Mouse (Mus musculus) CH12.LX (cell line): ENCODE data around the gene Megf11. TPM values are rescaled to one million over a fixed set of nuclear protein-coding genes. Genes with fewer than 3 reads are reported as not detected.

Source experiments
- DNase-seq: peaks from one replicate; pipeline ENCODE4 v3.0.0-alpha.2; 2013; ENCODE audit errors: extremely low read depth
- H3K27ac ChIP-seq: 2 replicates; pipeline ENCODE4 v1.5.1; 2012; ENCODE audit warnings: low read depth, mild to moderate bottlenecking, control low read depth, moderate library complexity; ENCODE audit not compliant: insufficient read depth
- H3K27me3 ChIP-seq: replicated peaks from 2 replicates; pipeline ENCODE3; 2012; ENCODE audit warnings: inconsistent platforms
- H3K36me3 ChIP-seq, 2 experiments: replicated peaks in 1 of 2; 2 replicates each; pipeline versions ENCODE3 to v1.6.1; 2012; ENCODE audit warnings: inconsistent platforms in 1 of 2, low read length in 1 of 2, mild to moderate bottlenecking in 1 of 2, mixed read lengths in 1 of 2, moderate library complexity in 1 of 2; ENCODE audit not compliant: control insufficient read depth in 1 of 2, insufficient read depth in 1 of 2
- H3K4me1 ChIP-seq, 2 experiments: 2 replicates each; pipeline ENCODE4 v1.6.1; 2012; ENCODE audit warnings: inconsistent platforms in 1 of 2, moderate library complexity in 1 of 2; ENCODE audit not compliant: insufficient read depth in 2 of 2, control insufficient read depth in 1 of 2
- H3K4me2 ChIP-seq: 2 replicates; pipeline ENCODE4 v1.6.1; 2012; ENCODE audit warnings: low read depth, mild to moderate bottlenecking, control low read depth; ENCODE audit not compliant: poor library complexity, insufficient read depth, severe bottlenecking
- H3K4me3 ChIP-seq, 3 experiments: fragments of 150-350 bp in 1 of 3; sonication (generic) in 1 of 3; replicated peaks in 1 of 3; 2 replicates each; pipeline versions ENCODE3 to v1.5.1; 2011 to 2012; ENCODE audit warnings: low read depth in 2 of 3, low read length in 2 of 3, mild to moderate bottlenecking in 2 of 3, moderate library complexity in 2 of 3, control low read depth in 1 of 3, improper control_type of control experiment in 1 of 3, inconsistent platforms in 1 of 3, mixed read lengths in 1 of 3; ENCODE audit not compliant: poor library complexity in 1 of 3
- H3K79me2 ChIP-seq: replicated peaks from 2 replicates; pipeline ENCODE4 v1.6.1; 2012; ENCODE audit warnings: mild to moderate bottlenecking, moderate library complexity; ENCODE audit not compliant: control insufficient read depth, poor library complexity, insufficient read depth, severe bottlenecking; ENCODE audit errors: extremely low read depth
- H3K9ac ChIP-seq: 2 replicates; pipeline ENCODE4 v1.6.1; 2012; ENCODE audit warnings: low read depth, mild to moderate bottlenecking, control low read depth, moderate library complexity; ENCODE audit not compliant: insufficient read depth
- H3K9me3 ChIP-seq: replicated peaks from 2 replicates; pipeline ENCODE3; 2012; ENCODE audit warnings: low read length, inconsistent platforms, mixed read lengths
- CHD1 ChIP-seq: IDR thresholded peaks from 2 replicates; pipeline ENCODE4 v1.6.1; 2012; ENCODE audit warnings: low read depth, low read length, improper control_type of control experiment, inconsistent platforms
- CHD2 ChIP-seq: IDR thresholded peaks from 2 replicates; pipeline ENCODE4 v1.6.1; 2011; ENCODE audit warnings: low read length, improper control_type of control experiment
- CTCF ChIP-seq, 2 experiments: IDR thresholded peaks in 1 of 2; conservative IDR thresholded peaks in 1 of 2; 2 replicates each; pipeline ENCODE4 v1.5.1; 2011 to 2012; ENCODE audit warnings: low read depth in 2 of 2, low read length in 2 of 2, improper control_type of control experiment in 1 of 2, inconsistent platforms in 1 of 2, mild to moderate bottlenecking in 1 of 2, moderate library complexity in 1 of 2
- EP300 ChIP-seq: IDR thresholded peaks from 2 replicates; pipeline ENCODE4 v1.6.1; 2011; ENCODE audit warnings: low read length, improper control_type of control experiment
- ETS1 ChIP-seq: conservative IDR thresholded peaks from 2 replicates; pipeline ENCODE4 v1.6.1; 2012; ENCODE audit warnings: low read depth, mild to moderate bottlenecking, inconsistent platforms, low read length, improper control_type of control experiment, moderate library complexity
- HCFC1 ChIP-seq: IDR thresholded peaks from 2 replicates; pipeline ENCODE4 v1.6.1; 2012; ENCODE audit warnings: low read depth, mild to moderate bottlenecking, inconsistent platforms, low read length, improper control_type of control experiment
- IRF4 ChIP-seq: IDR thresholded peaks from 2 replicates; pipeline ENCODE4 v1.6.1; 2014; ENCODE audit warnings: low read depth, mild to moderate bottlenecking, inconsistent platforms, low read length, improper control_type of control experiment
- JUN ChIP-seq: IDR thresholded peaks from 2 replicates; pipeline ENCODE4 v1.6.1; 2011; ENCODE audit warnings: low read depth, mild to moderate bottlenecking, low read length, improper control_type of control experiment, moderate library complexity; ENCODE audit not compliant: insufficient read depth
- JUND ChIP-seq: conservative IDR thresholded peaks from 2 replicates; pipeline ENCODE4 v1.6.1; 2011; ENCODE audit warnings: low read depth, low read length, improper control_type of control experiment
- MAFK ChIP-seq: IDR thresholded peaks from 2 replicates; pipeline ENCODE4 v1.6.1; 2011; ENCODE audit warnings: low read length, improper control_type of control experiment; ENCODE audit not compliant: insufficient replicate concordance
- MAX ChIP-seq: IDR thresholded peaks from 2 replicates; pipeline ENCODE4 v1.6.1; 2011; ENCODE audit warnings: low read length, improper control_type of control experiment
- MXI1 ChIP-seq: IDR thresholded peaks from 2 replicates; pipeline ENCODE4 v1.6.1; 2011; ENCODE audit warnings: mild to moderate bottlenecking, low read depth, low read length, improper control_type of control experiment
- PAX5 ChIP-seq: IDR thresholded peaks from 2 replicates; pipeline ENCODE4 v1.6.1; 2012; ENCODE audit warnings: low read length, inconsistent platforms, mixed read lengths
- POLR2A ChIP-seq: IDR thresholded peaks from 2 replicates; pipeline ENCODE4 v1.6.1; 2011; ENCODE audit warnings: low read depth, mild to moderate bottlenecking, improper control_type of control experiment, low read length
- POLR2AphosphoS2 ChIP-seq: IDR thresholded peaks from 2 replicates; pipeline ENCODE4 v1.6.1; 2011; ENCODE audit warnings: low read depth, low read length, improper control_type of control experiment
- RAD21 ChIP-seq: IDR thresholded peaks from 2 replicates; pipeline ENCODE4 v1.6.1; 2011; ENCODE audit warnings: low read depth, mild to moderate bottlenecking, low read length, improper control_type of control experiment, moderate library complexity
- RCOR1 ChIP-seq: conservative IDR thresholded peaks from 2 replicates; pipeline ENCODE4 v1.6.1; 2012; ENCODE audit warnings: low read depth, mild to moderate bottlenecking, inconsistent platforms, low read length, improper control_type of control experiment
- SMC3 ChIP-seq: IDR thresholded peaks from 2 replicates; pipeline ENCODE4 v1.6.1; 2011; ENCODE audit warnings: low read depth, low read length, improper control_type of control experiment
- TCF12 ChIP-seq: IDR thresholded peaks from 2 replicates; pipeline ENCODE4 v1.6.1; 2014; ENCODE audit warnings: low read depth, mild to moderate bottlenecking, inconsistent platforms, low read length, improper control_type of control experiment
- UBTF ChIP-seq: IDR thresholded peaks from 2 replicates; pipeline ENCODE4 v1.6.1; 2012; ENCODE audit warnings: low read depth, mild to moderate bottlenecking, inconsistent platforms, low read length, improper control_type of control experiment, moderate library complexity
- ZKSCAN1 ChIP-seq: IDR thresholded peaks from 2 replicates; pipeline ENCODE4 v1.6.1; 2012; ENCODE audit warnings: low read depth, inconsistent platforms, low read length, improper control_type of control experiment, borderline replicate concordance
- ZNF384 ChIP-seq: IDR thresholded peaks from 2 replicates; pipeline ENCODE4 v1.6.1; 2012; ENCODE audit warnings: low read depth, low read length, improper control_type of control experiment, inconsistent platforms
- dilution Hi-C: fragments of 300-500 bp; cut with MboI; formaldehyde crosslinking; loops from 2 replicates; pipeline ENCODE4 v1.14.3; 2020; ENCODE audit warnings: low sequenced_read_pairs; ENCODE audit not compliant: extremely low pct_unique_long_range_greater_than_20kb, extremely low pct_ligation_motif_present
- in situ Hi-C: fragments of 300-500 bp; cut with MboI; formaldehyde crosslinking; loops from 3 replicates; pipeline ENCODE4 v1.14.3; 2019; ENCODE audit warnings: low sequenced_read_pairs, low pct_ligation_motif_present, low pct_unique_long_range_greater_than_20kb, mixed read lengths
- polyA plus RNA-seq: library from polyadenylated mRNA; unstranded; fragments of >175 nt; gene quantifications from 2 replicates; pipeline ENCODE4 v1.2.1, GENCODE M21; 2012; ENCODE audit warnings: low read depth; ENCODE audit not compliant: insufficient read length
- total RNA-seq, 2 experiments: library from RNA; depleted of rRNA; stranded (reverse); fragments of 300-350 nt in 1 of 2; fragments of >200 nt in 1 of 2; gene quantifications; 2 replicates each; pipeline ENCODE4 v1.2.3; 2012 to 2014

Gene Megf11
- total and polyA plus RNA-seq, 3 experiments, result 0.04 to 0.59 TPM; not detected in 1

- Histone ChIP-seq H3K79me2 (no peaks in the 10 kb centered on the region), H3K27me3 (no peaks in the 10 kb centered on the region), H3K4me2 (no peak overlapping the region), H3K4me1 (peaks cover 11% of the 10 kb centered on the region in 2 experiments), H3K9me3 (no peaks in the 10 kb centered on the region), H3K36me3 (no peaks in the 10 kb centered on the region), H3K9ac (no peak overlapping the region), H3K27ac (no peak overlapping the region), H3K4me3 (no peak overlapping the region)
- in situ Hi-C loops, result no loop called here
- TF ChIP-seq POLR2A (no peak), JUND (no peak), MAX (no peak), HCFC1 (no peak), CTCF (conservative IDR thresholded peaks at IDR 0.05 in 1 of 2, IDR thresholded peaks at IDR 0.05 in 1 of 2; ENCODE audit: low read depth in 2 of 2, low read length in 2 of 2) (no peak), ETS1 (no peak), RAD21 (no peak), CHD2 (no peak), IRF4 (no peak), PAX5 (no peak), POLR2AphosphoS2 (no peak), UBTF (no peak), CHD1 (no peak), TCF12 (no peak), MXI1 (no peak), RCOR1 (no peak), ZKSCAN1 (no peak), MAFK (no peak), JUN (no peak), EP300 (no peak)
- dilution Hi-C loops, result no loop called here
- no peak for DNase-seq
Observed at GRCm38 (mm10) chr9:64747735-64748134, 362.3 kb downstream of the Megf11 start.

DNA sequence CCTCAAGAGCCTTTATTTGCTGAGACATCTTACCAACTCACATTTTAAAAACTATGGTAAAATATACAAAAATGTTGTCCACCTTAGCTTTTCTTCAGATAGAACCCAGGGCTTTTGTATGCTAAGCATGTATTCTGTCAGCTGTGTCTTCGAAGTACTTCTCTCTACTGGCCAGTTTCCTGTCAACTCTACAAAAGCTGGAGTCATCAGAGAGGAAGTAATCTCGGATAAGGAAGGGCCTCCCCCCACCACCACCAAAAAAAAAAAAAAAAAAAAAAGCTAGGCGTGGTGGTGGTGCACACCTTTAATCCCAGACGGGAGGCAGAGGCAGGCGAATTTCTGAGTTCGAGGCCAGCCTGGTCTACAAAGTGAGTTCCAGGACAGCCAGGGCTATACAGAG is 363.9 kb downstream of the Megf11 start:
- in situ Hi-C loops (no loop called here), dilution Hi-C loops (no loop called here)
- Histone ChIP-seq H3K79me2 (no peaks in the 10 kb centered on the region), H3K9ac (no peak overlapping the region), H3K36me3 (no peaks in the 10 kb centered on the region), H3K4me1 (peaks cover 0 to 3% of the 10 kb centered on the region in 2 experiments; a peak in 1 of 4 replicates), H3K4me2 (no peak overlapping the region), H3K4me3 (no peak overlapping the region), H3K27me3 (no peaks in the 10 kb centered on the region), H3K9me3 (no peaks in the 10 kb centered on the region), H3K27ac (no peak overlapping the region)
- DNase-seq, result no peak
- TF ChIP-seq ZNF384, result peak; percentile 41
- no peak for TF ChIP-seq MAFK
- no peak for TF ChIP-seq PAX5
- TF ChIP-seq POLR2AphosphoS2, result no peak
- no peak for TF ChIP-seq SMC3
